In the genomic region with DNA sequence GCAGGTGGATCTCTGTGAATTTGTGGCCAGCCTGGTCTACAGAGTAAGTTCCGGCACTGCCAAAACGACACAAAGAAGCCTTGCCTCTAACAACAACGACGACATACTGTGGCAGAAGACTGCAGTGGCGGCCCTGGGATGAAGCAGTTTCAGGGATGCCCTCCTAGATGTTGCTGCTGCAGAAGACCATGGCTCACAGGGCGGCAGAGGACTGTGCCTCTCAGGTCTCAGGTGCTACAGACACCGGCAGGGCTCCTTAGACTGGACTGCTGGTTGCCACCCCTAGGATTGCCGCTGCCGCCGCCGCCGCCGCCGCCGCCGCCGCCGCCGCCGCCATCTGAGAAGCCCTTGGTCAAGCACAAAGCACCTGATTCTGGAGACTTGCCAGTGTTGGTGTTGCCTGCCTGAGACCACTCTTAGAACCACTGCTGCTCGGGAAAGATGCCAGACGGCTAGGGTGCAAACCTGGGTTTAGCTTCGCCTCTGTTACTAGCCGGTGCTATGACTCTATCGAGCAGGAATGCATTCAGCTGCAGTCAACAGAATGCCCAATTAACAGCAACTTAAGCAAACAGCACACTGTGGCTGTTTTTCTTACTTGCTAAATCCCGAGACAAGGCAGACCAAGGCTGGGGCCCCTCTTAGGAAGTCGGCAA, we compare ENCODE assay signal across 8 mouse cellular contexts. TPM values are rescaled to one million over a fixed set of nuclear protein-coding genes. Genes with fewer than 3 reads are reported as not detected.
A peak's percentile ranks its signal among the peaks of the same experiment; 100 is the strongest.
DNase-seq lines count a peak whose midpoint lies in the region; ATAC-seq and TF ChIP-seq lines count a peak whose summit lies in the region.

No protein-coding gene starts in this region.

- H3K27ac ChIP-seq in brown adipose tissue, adult 24 weeks (replicated peaks; ENCODE audit: low read depth, low read length) = no peak overlapping the region
- no peak overlapping the region for H3K27ac ChIP-seq in hindbrain, embryonic 12.5 days
- no peak overlapping the region for H3K27ac ChIP-seq in liver, postnatal 0 days (ENCODE audit: low read depth)
- H3K27ac ChIP-seq in stomach, embryonic 16.5 days (ENCODE audit: low read length) = peak overlapping the region; percentile 47

- H3K4me2 ChIP-seq in hindbrain, embryonic 12.5 days (replicated peaks) = peak overlapping the region; percentile 50
- H3K4me2 ChIP-seq in liver, postnatal 0 days (ENCODE audit: low read depth, low read length) = peak overlapping the region; percentile 63
- peak overlapping the region; percentile 56 for H3K4me2 ChIP-seq in stomach, embryonic 16.5 days (ENCODE audit: low read depth, low read length)

- TF ChIP-seq EP300 in liver, postnatal 0 days (IDR thresholded peaks at IDR 0.05; ENCODE audit: low read depth) = no peak

- WGBS in hindbrain, embryonic 12.5 days = 50% methylated on average over 27 of the region's 27 CpGs
- WGBS in liver, postnatal 0 days (ENCODE audit: insufficient replicate concordance) = 40% methylated on average over 27 of the region's 27 CpGs
- WGBS in stomach, embryonic 16.5 days = 33% methylated on average over 27 of the region's 27 CpGs

- H3K4me1 ChIP-seq in brown adipose tissue, adult 24 weeks (ENCODE audit: control insufficient read depth, insufficient read depth, insufficient read length, low read length) = peaks cover 6% of the 10 kb centered on the region; the same call in 1 of the 2 replicates
- peaks cover 11% of the 10 kb centered on the region for H3K4me1 ChIP-seq in hindbrain, embryonic 12.5 days
- peaks cover 14% of the 10 kb centered on the region for H3K4me1 ChIP-seq in liver, postnatal 0 days (ENCODE audit: insufficient read depth)
- H3K4me1 ChIP-seq in stomach, embryonic 16.5 days (ENCODE audit: control insufficient read depth, insufficient read depth, low read length) = peaks cover 12% of the 10 kb centered on the region

- peak; percentile 48 to 49 for DNase-seq in cerebellum, postnatal 25 days
- DNase-seq in cerebellum, adult 11-12 months = no peak
- no peak for DNase-seq in liver, postnatal 0 days
- no peak for DNase-seq in left cerebral cortex, postnatal 25 days (ENCODE audit: low spot score in 2 of 2)
- DNase-seq in spleen, postnatal 36 days (ENCODE audit: low spot score in 2 of 2) = no peak

- H3K4me3 ChIP-seq in brown adipose tissue, adult 24 weeks (ENCODE audit: insufficient read depth, low read depth, low read length) = peak overlapping the region; percentile 47
- peak overlapping the region; percentile 24 for H3K4me3 ChIP-seq in hindbrain, embryonic 12.5 days
- peak overlapping the region; percentile 15 for H3K4me3 ChIP-seq in liver, postnatal 0 days (ENCODE audit: low read depth, low read length)
- H3K4me3 ChIP-seq in stomach, embryonic 16.5 days (replicated peaks; ENCODE audit: low read length) = peak overlapping the region; percentile 33

- H3K9me3 ChIP-seq in hindbrain, embryonic 12.5 days (replicated peaks) = no peaks in the 10 kb centered on the region
- no peaks in the 10 kb centered on the region for H3K9me3 ChIP-seq in liver, postnatal 0 days (ENCODE audit: low read length)
- H3K9me3 ChIP-seq in stomach, embryonic 16.5 days (replicated peaks; ENCODE audit: control insufficient read depth, low read length) = no peaks in the 10 kb centered on the region

- intact Hi-C loops in left cerebral cortex, postnatal 25 days (cut with DNase I) = no loop called here

- no peak for ATAC-seq in hindbrain, embryonic 12.5 days (ENCODE audit: low FRiP score)
- ATAC-seq in liver, postnatal 0 days = no peak
- ATAC-seq in stomach, embryonic 16.5 days (ENCODE audit: insufficient read depth, low FRiP score) = no peak

- peak overlapping the region; percentile 46; the same call in 1 of the 2 replicates for H3K9ac ChIP-seq in hindbrain, embryonic 12.5 days
- peak overlapping the region; percentile 35; the same call in 1 of the 2 replicates for H3K9ac ChIP-seq in liver, postnatal 0 days (replicated peaks)
- H3K9ac ChIP-seq in stomach, embryonic 16.5 days (ENCODE audit: low read length) = peak overlapping the region; percentile 44

- no peak for TF ChIP-seq CTCF in liver, postnatal 0 days (IDR thresholded peaks at IDR 0.05; ENCODE audit: low read depth)

- peaks cover 17% of the 10 kb centered on the region for H3K27me3 ChIP-seq in hindbrain, embryonic 12.5 days
- peaks cover 17% of the 10 kb centered on the region for H3K27me3 ChIP-seq in liver, postnatal 0 days (ENCODE audit: insufficient read depth, low read length)
- no peaks in the 10 kb centered on the region for H3K27me3 ChIP-seq in stomach, embryonic 16.5 days (ENCODE audit: control insufficient read depth, insufficient read depth, low read length)

- no peaks in the 10 kb centered on the region for H3K36me3 ChIP-seq in hindbrain, embryonic 12.5 days
- no peaks in the 10 kb centered on the region for H3K36me3 ChIP-seq in liver, postnatal 0 days (replicated peaks; ENCODE audit: insufficient read depth, low read length)
- no peaks in the 10 kb centered on the region for H3K36me3 ChIP-seq in stomach, embryonic 16.5 days (ENCODE audit: control insufficient read depth, insufficient read depth, low read length)

RNA-seq across cellular contexts. Expression of a gene that starts 15.4 kb away (rescaled TPM):
- 1.1 and 1.9 TPM in 2 replicates for polyA plus RNA-seq in brown adipose tissue, adult 24 weeks (2012; ENCODE audit: insufficient read depth, insufficient read length, missing spikeins)
- 10.4 and 12.9 TPM in 2 replicates for polyA plus RNA-seq in hindbrain, embryonic 12.5 days (2016; fragmentation: Nextera tagmentation; extraction: Ambion mirVana)
- 0.12 and 0.22 TPM in 2 replicates for polyA plus RNA-seq in liver, postnatal 0 days (2015; fragmentation: Nextera tagmentation; extraction: Ambion mirVana)
- 3.9 and 4.6 TPM in 2 replicates for polyA plus RNA-seq in stomach, embryonic 16.5 days (2015; fragmentation: Nextera tagmentation; extraction: Ambion mirVana)
- 10 to 100 TPM; 47.5 to 48.6 TPM for total RNA-seq in left cerebral cortex, postnatal 25 days (2021)

RNA-seq across cellular contexts. Expression of a gene that starts 20.6 kb away (rescaled TPM):
- 46.6 and 49.2 TPM in 2 replicates for polyA plus RNA-seq in brown adipose tissue, adult 24 weeks (2012; ENCODE audit: insufficient read depth, insufficient read length, missing spikeins)
- 81.6 and 83.2 TPM in 2 replicates for polyA plus RNA-seq in hindbrain, embryonic 12.5 days (2016; fragmentation: Nextera tagmentation; extraction: Ambion mirVana)
- polyA plus RNA-seq in liver, postnatal 0 days (2015; fragmentation: Nextera tagmentation; extraction: Ambion mirVana) = 19.0 and 20.8 TPM in 2 replicates
- 63.0 and 63.5 TPM in 2 replicates for polyA plus RNA-seq in stomach, embryonic 16.5 days (2015; fragmentation: Nextera tagmentation; extraction: Ambion mirVana)
- 10 to 100 TPM; 44.9 to 46.6 TPM for total RNA-seq in left cerebral cortex, postnatal 25 days (2021)

RNA-seq across cellular contexts. Expression of a gene that starts 20.6 kb away (rescaled TPM):
- 43.7 and 49.6 TPM in 2 replicates for polyA plus RNA-seq in brown adipose tissue, adult 24 weeks (2012; ENCODE audit: insufficient read depth, insufficient read length, missing spikeins)
- polyA plus RNA-seq in hindbrain, embryonic 12.5 days (2016; fragmentation: Nextera tagmentation; extraction: Ambion mirVana) = 23.2 and 25.1 TPM in 2 replicates
- 9.2 and 9.4 TPM in 2 replicates for polyA plus RNA-seq in liver, postnatal 0 days (2015; fragmentation: Nextera tagmentation; extraction: Ambion mirVana)
- 18.7 and 20.1 TPM in 2 replicates for polyA plus RNA-seq in stomach, embryonic 16.5 days (2015; fragmentation: Nextera tagmentation; extraction: Ambion mirVana)
- total RNA-seq in left cerebral cortex, postnatal 25 days (2021) = 10 to 100 TPM; 56.2 to 56.7 TPM

RNA-seq across cellular contexts. Expression of a gene that starts 30.0 kb away (rescaled TPM):
- 7.2 and 11.2 TPM in 2 replicates for polyA plus RNA-seq in brown adipose tissue, adult 24 weeks (2012; ENCODE audit: insufficient read depth, insufficient read length, missing spikeins)
- polyA plus RNA-seq in hindbrain, embryonic 12.5 days (2016; fragmentation: Nextera tagmentation; extraction: Ambion mirVana) = 0.97 and 1.2 TPM in 2 replicates
- polyA plus RNA-seq in liver, postnatal 0 days (2015; fragmentation: Nextera tagmentation; extraction: Ambion mirVana) = 1.4 and 1.5 TPM in 2 replicates
- 2.3 and 2.6 TPM in 2 replicates for polyA plus RNA-seq in stomach, embryonic 16.5 days (2015; fragmentation: Nextera tagmentation; extraction: Ambion mirVana)
- total RNA-seq in left cerebral cortex, postnatal 25 days (2021) = 100 to 1,000 TPM; 153 to 170 TPM

RNA-seq across cellular contexts. Expression of a gene that starts 30.9 kb away (rescaled TPM):
- polyA plus RNA-seq in brown adipose tissue, adult 24 weeks (2012; ENCODE audit: insufficient read depth, insufficient read length, missing spikeins) = 21.8 and 33.6 TPM in 2 replicates
- polyA plus RNA-seq in hindbrain, embryonic 12.5 days (2016; fragmentation: Nextera tagmentation; extraction: Ambion mirVana) = 14.3 and 15.4 TPM in 2 replicates
- polyA plus RNA-seq in liver, postnatal 0 days (2015; fragmentation: Nextera tagmentation; extraction: Ambion mirVana) = 1.6 and 3.4 TPM in 2 replicates
- polyA plus RNA-seq in stomach, embryonic 16.5 days (2015; fragmentation: Nextera tagmentation; extraction: Ambion mirVana) = 17.6 and 18.7 TPM in 2 replicates
- 10 to 100 TPM in 1 of 2 experiments, 1 to 10 TPM in 1; 8.8 to 11.5 TPM for total RNA-seq in left cerebral cortex, postnatal 25 days (2021)

Comparison
In these comparisons a context has a peak if more than half of its experiments do, and no peak if none do; other contexts are left out.
1. DNase-seq: peak in cerebellum, postnatal 25 days (2 of 2); none in cerebellum, adult 11-12 months (single experiment), liver, postnatal 0 days (single experiment), left cerebral cortex, postnatal 25 days (0 of 2) and spleen, postnatal 36 days (0 of 2).
2. Peak in every context shown above with its lines, with median percentiles within 50 percentile points of each other: H3K4me3 ChIP-seq, H3K4me2 ChIP-seq and H3K9ac ChIP-seq.